Mouse (Mus musculus) G1E (cell line): ENCODE results near the gene Tas1r1. TPM values are rescaled to one million over a fixed set of nuclear protein-coding genes. Genes with fewer than 3 reads are reported as not detected.

ENCODE experiments used
- ATAC-seq: 2 replicates; pipeline ENCODE4 v1.8.0; 2016; ENCODE audit warnings: mild to moderate bottlenecking; ENCODE audit not compliant: insufficient number of reproducible peaks, poor library complexity, low FRiP score, severe bottlenecking; ENCODE audit errors: extremely low read depth
- DNase-seq: peaks from one replicate; pipeline ENCODE4 v3.0.0; 2012; ENCODE audit warnings: low spot score
- H3K27me3 ChIP-seq: 2 replicates; pipeline ENCODE4 v1.6.1; 2012; ENCODE audit warnings: mild to moderate bottlenecking, low read length, inconsistent platforms; ENCODE audit not compliant: insufficient read depth
- H3K36me3 ChIP-seq: replicated peaks from 2 replicates; pipeline ENCODE3; 2012; ENCODE audit warnings: mild to moderate bottlenecking, inconsistent platforms
- H3K4me1 ChIP-seq: 2 replicates; pipeline ENCODE4 v1.6.1; 2012; ENCODE audit warnings: low read depth, low read length, inconsistent platforms, mixed read lengths; ENCODE audit not compliant: insufficient read depth
- H3K4me3 ChIP-seq: 2 replicates; pipeline ENCODE4 v1.5.1; 2012; ENCODE audit warnings: low read depth, mild to moderate bottlenecking, inconsistent platforms, low read length, moderate library complexity, mixed read lengths
- H3K9me3 ChIP-seq: replicated peaks from 2 replicates; pipeline ENCODE4 v1.6.1; 2012; ENCODE audit warnings: inconsistent platforms
- CTCF ChIP-seq: IDR thresholded peaks from 2 replicates; pipeline ENCODE4 v1.5.1; 2012; ENCODE audit warnings: low read depth, low read length, inconsistent platforms, mixed read lengths
- GATA1 ChIP-seq: IDR thresholded peaks from 2 replicates; pipeline ENCODE4 v1.6.1; 2012; ENCODE audit warnings: borderline replicate concordance, low read length, inconsistent platforms, mixed read lengths
- GATA2 ChIP-seq: IDR thresholded peaks from 2 replicates; pipeline ENCODE4 v1.6.1; 2012; ENCODE audit warnings: low read depth, low read length, inconsistent platforms, borderline replicate concordance
- POLR2AphosphoS5 ChIP-seq: IDR thresholded peaks from 2 replicates; pipeline ENCODE4 v1.6.1; 2012; ENCODE audit warnings: low read depth, low read length, inconsistent platforms; ENCODE audit not compliant: insufficient replicate concordance
- TAL1 ChIP-seq: conservative IDR thresholded peaks from 2 replicates; pipeline ENCODE4 v1.6.1; 2012; ENCODE audit warnings: low read depth, low read length, inconsistent platforms, mixed read lengths
- polyA plus RNA-seq: library from polyadenylated mRNA; stranded (reverse); fragments of >175 nt; gene quantifications from 2 replicates; pipeline ENCODE4 v1.2.3, GENCODE M21; 2012
- total RNA-seq, 2 experiments: library from RNA; stranded (forward) in 1 of 2; stranded (reverse) in 1 of 2; fragments of 200-1000 nt in 1 of 2; fragments of >200 nt in 1 of 2; fragmentation: Nextera tagmentation in 1 of 2; gene quantifications; 2 replicates each; pipeline ENCODE4 v1.2.3; 2014 to 2017

Tas1r1 gene
- total and polyA plus RNA-seq, 3 experiments = 0.02 to 0.27 TPM; not detected in 1

GRCm38 (mm10) chr4:152026751-152027508 lies 11.4 kb downstream of the Tas1r1 start:
- 0 out of 2 replicates have a peak, but pooled peaks have one; percentile 11 for ATAC-seq

GRCm38 (mm10) chr4:152024525-152024924 lies 13.8 kb downstream of the Tas1r1 start:
- H3K36me3 ChIP-seq = peaks cover 73% of the 10 kb centered on the region
- H3K9me3 ChIP-seq = no peaks in the 10 kb centered on the region
- H3K4me1 ChIP-seq = peaks cover 44% of the 10 kb centered on the region
- ATAC-seq (no peak), DNase-seq (no peak)
- TF ChIP-seq CTCF (no peak), POLR2AphosphoS5 (no peak), TAL1 (no peak), GATA1 (no peak), GATA2 (no peak)
- H3K4me3 ChIP-seq = no peak overlapping the region
- no peaks in the 10 kb centered on the region; the same call in 1 of the 2 replicates for H3K27me3 ChIP-seq

More at GRCm38 (mm10) chr4:152026751-152027508, 11.4 kb downstream of the Tas1r1 start:
- peak; percentile 60 for DNase-seq
- H3K4me3 ChIP-seq = peak overlapping the region; percentile 89
- no peak for TF ChIP-seq POLR2AphosphoS5
- TF ChIP-seq TAL1 = no peak
- TF ChIP-seq GATA1 = no peak
- no peak for TF ChIP-seq CTCF
- TF ChIP-seq GATA2 = no peak
- H3K36me3 ChIP-seq = peaks cover 49% of the 10 kb centered on the region
- peaks cover 44% of the 10 kb centered on the region for H3K4me1 ChIP-seq
- H3K27me3 ChIP-seq = peaks cover 21% of the 10 kb centered on the region
- no peaks in the 10 kb centered on the region for H3K9me3 ChIP-seq

- H3K9me3 ChIP-seq = no peaks in the 10 kb centered on the region
- H3K36me3 ChIP-seq = peaks cover 93% of the 10 kb centered on the region
- no peak for ATAC-seq
- no peak for DNase-seq
- H3K27me3 ChIP-seq = no peaks in the 10 kb centered on the region; the same call in 1 of the 2 replicates
- TF ChIP-seq GATA1 (no peak), TAL1 (no peak), CTCF (no peak), POLR2AphosphoS5 (no peak), GATA2 (no peak)
- H3K4me3 ChIP-seq = no peak overlapping the region
- peaks cover 30% of the 10 kb centered on the region for H3K4me1 ChIP-seq
Measured at GRCm38 (mm10) chr4:152022506-152022905, 15.9 kb downstream of the Tas1r1 start.

- H3K27me3 ChIP-seq = no peaks in the 10 kb centered on the region; the same call in 1 of the 2 replicates
- no peaks in the 10 kb centered on the region for H3K9me3 ChIP-seq
- ATAC-seq (no peak), DNase-seq (no peak)
- no peak overlapping the region for H3K4me3 ChIP-seq
- H3K36me3 ChIP-seq = peaks cover 100% of the 10 kb centered on the region
- peaks cover 28% of the 10 kb centered on the region for H3K4me1 ChIP-seq
- TF ChIP-seq POLR2AphosphoS5 (no peak), CTCF (no peak), GATA1 (no peak), TAL1 (no peak), GATA2 (no peak)
Measured at GRCm38 (mm10) chr4:152021568-152022097, 16.7 kb downstream of the Tas1r1 start.

- ATAC-seq (no peak), DNase-seq (no peak)
- Histone ChIP-seq H3K36me3 (peaks cover 100% of the 10 kb centered on the region), H3K27me3 (no peaks in the 10 kb centered on the region; the same call in 1 of the 2 replicates), H3K4me3 (no peak overlapping the region; the same call in 1 of the 2 replicates), H3K9me3 (no peaks in the 10 kb centered on the region), H3K4me1 (peaks cover 13% of the 10 kb centered on the region)
- TF ChIP-seq POLR2AphosphoS5 (no peak), CTCF (no peak), GATA2 (no peak), GATA1 (no peak), TAL1 (no peak)
Measured at GRCm38 (mm10) chr4:152020024-152020423, 18.3 kb downstream of the Tas1r1 start.

GRCm38 (mm10) chr4:152019073-152019472 lies 19.3 kb downstream of the Tas1r1 start:
- Histone ChIP-seq H3K36me3 (peaks cover 100% of the 10 kb centered on the region), H3K4me1 (peaks cover 6% of the 10 kb centered on the region; the same call in 1 of the 2 replicates), H3K4me3 (no peak overlapping the region), H3K27me3 (no peaks in the 10 kb centered on the region; the same call in 1 of the 2 replicates), H3K9me3 (no peaks in the 10 kb centered on the region)
- TF ChIP-seq TAL1 (no peak), POLR2AphosphoS5 (no peak), CTCF (no peak), GATA1 (no peak), GATA2 (no peak)
- ATAC-seq = no peak
- no peak for DNase-seq
